Mouse (Mus musculus) B cell, adult 67 days (primary cell): Measurements from ENCODE around the gene Rex1bd. TPM values are rescaled to one million over a fixed set of nuclear protein-coding genes. Genes with fewer than 3 reads are reported as not detected.

Source experiments
- total RNA-seq, 2 experiments: library from RNA; stranded (reverse); gene quantifications; 4 replicates each; pipeline ENCODE4 v1.2.4; 2023

Gene Rex1bd
- total RNA-seq = 10 to 100 TPM; 37.6 to 48.4 TPM

DNA sequence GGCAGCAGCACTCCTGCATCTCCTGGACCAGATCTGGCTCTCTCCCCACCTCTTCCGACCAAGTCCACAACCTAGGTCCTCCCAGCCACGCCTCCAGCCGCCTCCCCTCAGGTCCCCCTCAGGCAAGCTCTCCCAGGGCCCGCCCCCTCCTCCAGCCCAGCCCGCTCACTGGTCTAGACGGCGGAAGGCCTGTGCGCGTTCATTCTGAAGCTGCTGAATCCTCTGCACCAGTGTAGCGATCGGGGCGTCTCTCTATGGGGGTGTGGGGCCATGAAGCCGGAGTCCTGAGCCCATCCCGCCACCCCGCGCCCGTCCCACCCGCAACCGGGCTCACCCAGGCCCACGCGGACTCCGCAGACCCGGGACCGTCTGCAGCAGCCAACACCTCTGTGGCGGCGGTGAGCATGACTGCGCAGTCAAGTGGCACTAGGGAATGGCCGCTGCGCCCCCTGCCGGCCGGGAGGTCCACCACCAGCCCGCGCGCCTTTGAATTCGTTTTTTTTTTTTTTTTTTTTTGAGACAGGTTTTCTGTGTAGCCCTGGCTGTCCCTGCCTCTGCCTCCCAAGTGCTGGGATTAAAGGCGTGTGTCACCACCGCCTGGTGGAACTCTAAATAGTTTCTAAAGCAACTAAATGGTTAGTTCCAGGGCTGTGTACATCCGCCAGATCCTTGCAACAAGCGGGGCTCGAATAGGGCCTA is at the start of gene Rex1bd:
Gene Rex1bd, minus strand, starts transcription at position 425 of the 699 bp plus-strand sequence.

DNA sequence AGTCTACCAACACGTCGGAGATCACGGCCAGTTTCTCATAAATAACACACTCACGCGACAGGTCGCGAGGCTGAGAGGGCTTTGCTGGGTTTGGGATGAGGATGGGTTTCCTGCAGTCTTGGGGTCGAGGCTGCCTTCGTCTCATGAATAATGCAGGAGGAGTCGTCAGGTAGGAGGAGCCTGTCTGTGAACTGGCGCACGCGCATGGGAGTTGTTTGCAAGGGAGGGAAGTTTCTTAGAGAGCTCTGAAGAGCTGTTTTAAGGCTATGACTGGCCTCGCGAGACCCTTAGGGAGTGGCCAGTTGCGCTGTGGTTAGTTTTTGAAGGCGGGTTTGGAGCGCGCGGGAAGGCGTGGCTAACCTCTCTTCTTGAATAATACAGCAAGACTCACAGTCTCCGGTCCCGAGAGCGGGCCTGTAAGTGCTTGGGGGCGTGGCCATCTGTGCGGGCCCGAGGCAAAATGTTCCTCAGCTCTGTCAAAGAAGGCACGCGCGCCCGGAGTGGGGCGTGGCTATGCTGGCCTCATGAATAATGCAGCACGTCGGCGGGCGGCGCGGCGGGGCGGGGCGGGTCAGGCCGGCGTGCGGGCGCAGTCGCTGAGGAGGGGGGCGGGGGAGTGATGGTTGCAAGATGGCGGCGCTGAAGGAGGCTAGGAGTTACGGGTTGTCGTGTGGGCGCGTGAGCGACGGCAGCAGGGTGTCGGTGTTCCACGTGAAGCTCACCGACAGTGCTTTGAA is 32.7 kb upstream of the Rex1bd start, which contains the start of gene Ell:
Gene Ell, plus strand, starts transcription at position 381 of the 737 bp plus-strand sequence.

DNA sequence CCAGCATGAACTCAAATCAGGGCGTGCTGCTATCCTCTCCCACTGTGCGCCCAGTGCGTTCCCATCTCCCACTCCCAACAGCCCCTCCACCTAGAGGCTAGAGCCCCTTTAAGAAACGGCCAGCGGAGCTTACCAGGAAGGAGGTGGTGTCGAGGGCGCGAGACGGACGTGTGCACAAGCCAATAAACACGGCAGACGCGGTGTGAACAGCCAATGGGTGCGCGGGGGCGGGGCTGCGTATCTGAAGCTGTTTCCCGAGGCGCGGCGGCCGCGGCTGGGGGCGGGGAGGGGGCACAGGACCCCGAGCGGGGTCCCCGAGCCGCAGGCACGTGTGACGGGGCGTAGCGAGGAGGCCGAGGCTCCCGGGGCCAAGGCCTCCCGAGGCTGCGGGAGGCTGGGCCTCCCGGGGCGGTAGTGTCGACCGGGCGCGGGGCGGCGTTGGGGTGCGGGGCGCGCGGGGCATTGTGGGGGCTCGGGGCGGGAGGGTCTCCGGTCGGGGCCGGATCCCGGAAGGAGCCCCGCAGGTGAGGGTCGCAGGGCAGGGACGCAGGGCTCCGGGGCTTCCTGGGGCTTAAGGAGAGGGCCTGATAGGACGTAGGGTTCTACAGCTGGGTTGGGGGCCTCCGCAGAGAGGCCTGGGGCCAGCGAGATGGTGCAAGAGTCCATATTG is 21.1 kb upstream of the Rex1bd start, which contains the start of the genes Fkbp8 and Kxd1:
Gene Fkbp8, plus strand, starts transcription at position 213 of the 670 bp plus-strand sequence.
Gene Kxd1, minus strand, starts transcription at position 445 of the 670 bp plus-strand sequence.

GRCm38 (mm10) chr8:70510228-70510915 is 3.8 kb upstream of the Rex1bd start, which contains the start of gene Uba52:
Gene Uba52, minus strand, starts transcription at chr8:70510801.

GRCm38 (mm10) chr8:70492664-70493640 is 13.6 kb downstream of the Rex1bd start, which contains the start of gene Crlf1:
Gene Crlf1, plus strand, starts transcription at chr8:70493158.

GRCm38 (mm10) chr8:70486941-70487520 is 19.5 kb downstream of the Rex1bd start, which contains the start of gene Tmem59l:
Gene Tmem59l, minus strand, starts transcription at chr8:70487358.

GRCm38 (mm10) chr8:70476333-70477268 is 30.0 kb downstream of the Rex1bd start, which contains the start of gene Klhl26:
Gene Klhl26, minus strand, starts transcription at chr8:70476968.

Other genes with a start within 250 kb of the Rex1bd start
- 10 to 100 TPM in 1 of 2 experiments, 1 to 10 TPM in 1; 9.6 to 13.6 TPM for gene Homer3, start 223.9 kb downstream of the Rex1bd start, total RNA-seq
- 10 to 100 TPM; 57.6 to 88.0 TPM for gene Ddx49, start 204.3 kb downstream of the Rex1bd start, total RNA-seq
- gene Cope, start 204.2 kb downstream of the Rex1bd start, total RNA-seq = 100 to 1,000 TPM; 101 to 134 TPM
- gene Cers1, start 191.0 kb downstream of the Rex1bd start, total RNA-seq = not detected
- gene Gdf1, start 176.9 kb downstream of the Rex1bd start, total RNA-seq = not detected
- 10 to 100 TPM; 71.0 to 78.4 TPM for gene Upf1, start 153.5 kb downstream of the Rex1bd start, total RNA-seq
- gene Comp, start 133.2 kb downstream of the Rex1bd start, total RNA-seq = not detected
- gene Crtc1, start 67.2 kb downstream of the Rex1bd start, total RNA-seq = 10 to 100 TPM; 22.2 to 22.4 TPM
- 10 to 100 TPM in 1 of 2 experiments, 1 to 10 TPM in 1; 8.7 to 11.8 TPM for gene Klhl26, start 29.8 kb downstream of the Rex1bd start, total RNA-seq
- not detected for gene Tmem59l, start 19.4 kb downstream of the Rex1bd start, total RNA-seq
- gene Crlf1, start 13.6 kb downstream of the Rex1bd start, total RNA-seq = under 1 TPM in 1 of 2 experiments, not detected in 1; 0.44 TPM
- gene Uba52, start 4.0 kb upstream of the Rex1bd start, total RNA-seq = 1,000 to 10,000 TPM; 2,722 to 2,902 TPM
- gene Fkbp8, start 21.0 kb upstream of the Rex1bd start, total RNA-seq = 100 to 1,000 TPM; 269 TPM
- 10 to 100 TPM; 60.6 to 70.4 TPM for gene Kxd1, start 21.2 kb upstream of the Rex1bd start, total RNA-seq
- 10 to 100 TPM; 28.8 to 33.6 TPM for gene Ell, start 32.7 kb upstream of the Rex1bd start, total RNA-seq
- 10 to 100 TPM; 91.5 to 93.5 TPM for gene Isyna1, start 87.6 kb upstream of the Rex1bd start, total RNA-seq
- 10 to 100 TPM; 41.8 to 66.9 TPM for gene Ssbp4, start 102.1 kb upstream of the Rex1bd start, total RNA-seq
- 1 to 10 TPM; 7.7 to 7.8 TPM for gene Lrrc25, start 109.4 kb upstream of the Rex1bd start, total RNA-seq
- gene Gdf15, start 125.7 kb upstream of the Rex1bd start, total RNA-seq = not detected
- gene Pgpep1, start 153.6 kb upstream of the Rex1bd start, total RNA-seq = 10 to 100 TPM; 14.3 to 16.2 TPM
- gene Lsm4, start 166.5 kb upstream of the Rex1bd start, total RNA-seq = 100 to 1,000 TPM; 114 to 117 TPM
- gene Jund, start 192.2 kb upstream of the Rex1bd start, total RNA-seq = 1,000 to 10,000 TPM; 1,149 to 1,767 TPM
- 10 to 100 TPM; 19.0 to 55.4 TPM for gene Iqcn, start 196.7 kb upstream of the Rex1bd start, total RNA-seq
- not detected for gene Gm3336, start 211.8 kb upstream of the Rex1bd start, total RNA-seq
- gene Pde4c, start 217.0 kb upstream of the Rex1bd start, total RNA-seq = 1 to 10 TPM; 3.8 to 4.3 TPM
- gene Rab3a, start 247.9 kb upstream of the Rex1bd start, total RNA-seq = 10 to 100 TPM; 11.7 to 14.5 TPM